In the genomic region with DNA sequence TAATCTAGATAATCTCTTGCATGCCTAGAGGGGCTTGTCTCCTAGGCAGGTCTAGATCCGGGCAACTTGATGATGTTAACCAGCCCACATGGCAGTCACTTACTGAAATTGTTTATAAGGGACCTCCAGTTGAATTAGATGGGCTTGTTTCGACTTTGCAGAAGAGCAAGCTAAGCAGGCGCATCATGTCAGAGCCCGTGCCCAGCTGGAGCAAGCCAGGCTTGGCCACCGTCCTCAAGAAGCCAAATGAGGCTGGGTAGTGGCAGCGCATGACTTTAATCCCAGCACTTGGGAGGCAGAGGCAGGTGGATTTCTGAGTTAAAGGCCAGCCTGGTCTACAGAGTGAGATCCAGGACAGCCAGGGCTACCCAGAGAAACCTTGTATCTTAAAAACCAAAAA, we compare ENCODE assay signal across 26 mouse cellular contexts. TPM values are rescaled to one million over a fixed set of nuclear protein-coding genes. Genes with fewer than 3 reads are reported as not detected.
DNase-seq lines count a peak whose midpoint lies in the region; ATAC-seq lines count a peak whose summit lies in the region.
"Had no signal": no experiment of that assay in that cellular context is flagged by ENCODE, and none has a peak within 500 bp of the region (broad histone marks: within the 10 kb centered on the region; RNA-seq: fewer than 3 reads in every experiment).

No protein-coding gene starts in this region.

- no peak for ATAC-seq in heart, embryonic 11.5 days (replicated peaks; ENCODE audit: insufficient number of reproducible peaks, low FRiP score, low TSS enrichment)
- ATAC-seq in liver, embryonic 16.5 days (ENCODE audit: low read depth): no peak
- ATAC-seq: forebrain, embryonic 15.5 days; inflammation-experienced regulatory T-cells, adult 6 months; midbrain, embryonic 15.5 days had no signal

- H3K4me3 ChIP-seq in heart, embryonic 10.5 days: no peak overlapping the region
- H3K4me3 ChIP-seq in heart, embryonic 11.5 days (ENCODE audit: low read depth, low read length): no peak overlapping the region
- H3K4me3 ChIP-seq in liver, embryonic 16.5 days (ENCODE audit: low read depth, low read length): no peak overlapping the region
- H3K4me3 ChIP-seq: embryonic facial prominence, embryonic 13.5 days; forebrain, embryonic 10.5 days; forebrain, embryonic 15.5 days; heart, embryonic 13.5 days; hindbrain, embryonic 15.5 days; midbrain, embryonic 10.5 days; midbrain, embryonic 15.5 days had no signal

- H3K27ac ChIP-seq in heart, embryonic 10.5 days: no peak overlapping the region
- no peak overlapping the region for H3K27ac ChIP-seq in heart, embryonic 11.5 days (ENCODE audit: low read depth, low read length)
- H3K27ac ChIP-seq in liver, embryonic 16.5 days (ENCODE audit: low read length): peak overlapping the region; percentile 27; the same call in 1 of the 2 replicates
- H3K27ac ChIP-seq: embryonic facial prominence, embryonic 13.5 days; forebrain, embryonic 10.5 days; forebrain, embryonic 15.5 days; hindbrain, embryonic 15.5 days; midbrain, embryonic 10.5 days; midbrain, embryonic 15.5 days had no signal

- peaks cover 30% of the 10 kb centered on the region for H3K4me1 ChIP-seq in heart, embryonic 10.5 days
- peaks cover 18% of the 10 kb centered on the region; the same call in 1 of the 2 replicates for H3K4me1 ChIP-seq in heart, embryonic 11.5 days (ENCODE audit: control insufficient read depth, insufficient read depth, low read length)
- peaks cover 64% of the 10 kb centered on the region for H3K4me1 ChIP-seq in liver, embryonic 16.5 days (ENCODE audit: control insufficient read depth, low read depth, low read length)

- H3K9ac ChIP-seq in heart, embryonic 11.5 days (ENCODE audit: low read depth, low read length): no peak overlapping the region
- H3K9ac ChIP-seq in liver, embryonic 16.5 days (ENCODE audit: low read depth, low read length): no peak overlapping the region
- H3K9ac ChIP-seq: embryonic facial prominence, embryonic 13.5 days; forebrain, embryonic 15.5 days; hindbrain, embryonic 15.5 days; lung, embryonic 14.5 days; midbrain, embryonic 15.5 days had no signal

- DNase-seq in cerebellum, adult 9-11 months: peak; percentile 14
- no peak for DNase-seq in cerebellum, adult 11 months
- peak; percentile 62 for DNase-seq in heart, embryonic 10.5 days (ENCODE audit: low spot score)
- peak; percentile 7 to 56 for DNase-seq in spleen, postnatal 4 days (ENCODE audit: low spot score in 2 of 2)
- DNase-seq in spleen, postnatal 14 days (ENCODE audit: low spot score in 2 of 2): no peak
- no peak for DNase-seq in thymus, postnatal 14 days
- DNase-seq: adrenal gland, adult 8-10 months; cerebellum, adult 8-10 months; heart, postnatal 10 days; kidney, adult 18-20 months; layer of hippocampus, postnatal 36 days; left cerebral cortex, postnatal 4 days; lung, embryonic 14.5 days; right cerebral cortex, postnatal 25 days; spleen, adult 18-20 months had no signal

- no peak overlapping the region for H3K4me2 ChIP-seq in heart, embryonic 11.5 days
- H3K4me2 ChIP-seq in liver, embryonic 16.5 days (ENCODE audit: low read depth, low read length): peak overlapping the region; percentile 75; the same call in 1 of the 2 replicates
- H3K4me2 ChIP-seq: embryonic facial prominence, embryonic 13.5 days; forebrain, embryonic 15.5 days; hindbrain, embryonic 15.5 days; lung, embryonic 14.5 days; midbrain, embryonic 15.5 days had no signal

- no peaks in the 10 kb centered on the region for H3K27me3 ChIP-seq in heart, embryonic 10.5 days (ENCODE audit: insufficient read depth, poor library complexity, severe bottlenecking)
- no peaks in the 10 kb centered on the region for H3K27me3 ChIP-seq in heart, embryonic 11.5 days (ENCODE audit: control insufficient read depth, insufficient read depth, low read length)
- no peaks in the 10 kb centered on the region for H3K27me3 ChIP-seq in liver, embryonic 16.5 days (ENCODE audit: control insufficient read depth, insufficient read depth, low read depth, low read length)
- H3K27me3 ChIP-seq: CH12.LX; embryonic facial prominence, embryonic 13.5 days; forebrain, embryonic 15.5 days; heart, embryonic 13.5 days; hindbrain, embryonic 15.5 days; midbrain, embryonic 15.5 days had no signal

- peaks cover 3% of the 10 kb centered on the region; the same call in 1 of the 2 replicates for H3K9me3 ChIP-seq in heart, embryonic 10.5 days
- H3K9me3 ChIP-seq in heart, embryonic 11.5 days (replicated peaks; ENCODE audit: control insufficient read depth, low read length): no peaks in the 10 kb centered on the region
- no peaks in the 10 kb centered on the region; the same call in 1 of the 2 replicates for H3K9me3 ChIP-seq in liver, embryonic 16.5 days (replicated peaks; ENCODE audit: control insufficient read depth, low read length)
- H3K9me3 ChIP-seq: embryonic facial prominence, embryonic 13.5 days; forebrain, embryonic 15.5 days; heart, embryonic 13.5 days; hindbrain, embryonic 15.5 days; midbrain, embryonic 10.5 days; midbrain, embryonic 15.5 days had no signal

- WGBS in heart, embryonic 10.5 days: 88% methylated on average over 6 of the region's 6 CpGs
- WGBS in heart, embryonic 11.5 days (ENCODE audit: insufficient replicate concordance): 78% methylated on average over 6 of the region's 6 CpGs
- 76% methylated on average over 6 of the region's 6 CpGs for WGBS in liver, embryonic 16.5 days (ENCODE audit: insufficient replicate concordance)

- peaks cover 32% of the 10 kb centered on the region for H3K36me3 ChIP-seq in heart, embryonic 10.5 days
- H3K36me3 ChIP-seq in heart, embryonic 11.5 days (ENCODE audit: control insufficient read depth, insufficient read depth, low read length): peaks cover 14% of the 10 kb centered on the region
- peaks cover 35% of the 10 kb centered on the region for H3K36me3 ChIP-seq in liver, embryonic 16.5 days (ENCODE audit: control insufficient read depth, insufficient read depth)

RNA-seq across cellular contexts. Expression of gene Mocs1, which starts 3.0 kb away (rescaled TPM):
- 6.4 and 9.3 TPM in 2 replicates for polyA plus RNA-seq in heart, embryonic 10.5 days (2016; fragmentation: Nextera tagmentation; extraction: Ambion mirVana)
- polyA plus RNA-seq in heart, embryonic 11.5 days (2014; fragmentation: Nextera tagmentation; extraction: Ambion mirVana): 7.3 and 8.7 TPM in 2 replicates
- 10.7 and 13.1 TPM in 2 replicates for polyA plus RNA-seq in liver, embryonic 16.5 days (2015; fragmentation: Nextera tagmentation; extraction: Ambion mirVana)

Comparison
In these comparisons a context has a peak if more than half of its experiments do, and no peak if none do; other contexts are left out.
1. DNase-seq: peak in cerebellum, adult 9-11 months (single experiment), heart, embryonic 10.5 days (single experiment) and spleen, postnatal 4 days (2 of 2); none in cerebellum, adult 11 months (single experiment), spleen, postnatal 14 days (0 of 2) and thymus, postnatal 14 days (single experiment).